Mouse (Mus musculus): ENCODE measurements around the gene Psmg3.

Psmg3 gene

DNA sequence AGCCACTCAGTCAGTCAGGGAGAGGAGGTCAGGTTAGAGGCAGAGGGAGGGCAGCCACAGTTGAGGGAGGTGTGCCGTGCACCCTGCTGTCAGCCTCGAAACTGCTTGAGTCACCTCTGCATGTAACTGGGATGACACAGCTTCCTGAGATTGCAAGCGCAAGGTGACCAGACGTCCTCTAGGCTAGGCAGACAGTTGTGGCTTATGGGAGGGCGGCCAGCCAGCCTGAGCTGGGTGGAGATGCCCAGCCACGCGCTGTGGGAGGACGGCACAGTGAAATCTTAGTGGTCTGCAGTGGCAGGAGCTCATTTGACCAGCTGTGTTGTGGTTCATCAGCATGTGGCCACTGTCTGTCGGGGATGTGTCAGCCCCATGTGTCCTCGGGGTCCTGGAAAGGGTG, 31.7 kb downstream of the Psmg3 start:
- DNase-seq (ENCODE audit: low read depth, low spot score): no peak

DNA sequence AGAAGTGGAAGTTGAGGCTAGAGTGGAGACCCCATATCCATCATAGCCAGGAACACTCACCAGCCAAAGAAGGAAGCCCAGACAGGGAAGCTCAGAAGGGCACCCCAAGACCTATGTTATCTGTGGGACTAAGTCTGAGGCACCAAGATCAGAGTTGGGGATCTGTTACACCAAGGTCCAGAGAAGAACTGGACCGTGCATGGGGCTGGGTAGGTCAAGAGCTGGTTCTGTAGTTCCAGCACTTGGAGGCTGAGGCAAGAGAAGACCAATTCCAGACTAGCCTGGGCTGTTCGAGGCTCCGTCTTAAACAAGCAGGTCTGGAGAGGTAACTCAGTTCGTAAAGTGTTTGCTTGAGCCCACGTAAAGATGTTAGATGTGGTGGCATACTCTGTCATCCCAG, 32.5 kb downstream of the Psmg3 start:
- DNase-seq (ENCODE audit: low read depth, low spot score): no peak

DNA sequence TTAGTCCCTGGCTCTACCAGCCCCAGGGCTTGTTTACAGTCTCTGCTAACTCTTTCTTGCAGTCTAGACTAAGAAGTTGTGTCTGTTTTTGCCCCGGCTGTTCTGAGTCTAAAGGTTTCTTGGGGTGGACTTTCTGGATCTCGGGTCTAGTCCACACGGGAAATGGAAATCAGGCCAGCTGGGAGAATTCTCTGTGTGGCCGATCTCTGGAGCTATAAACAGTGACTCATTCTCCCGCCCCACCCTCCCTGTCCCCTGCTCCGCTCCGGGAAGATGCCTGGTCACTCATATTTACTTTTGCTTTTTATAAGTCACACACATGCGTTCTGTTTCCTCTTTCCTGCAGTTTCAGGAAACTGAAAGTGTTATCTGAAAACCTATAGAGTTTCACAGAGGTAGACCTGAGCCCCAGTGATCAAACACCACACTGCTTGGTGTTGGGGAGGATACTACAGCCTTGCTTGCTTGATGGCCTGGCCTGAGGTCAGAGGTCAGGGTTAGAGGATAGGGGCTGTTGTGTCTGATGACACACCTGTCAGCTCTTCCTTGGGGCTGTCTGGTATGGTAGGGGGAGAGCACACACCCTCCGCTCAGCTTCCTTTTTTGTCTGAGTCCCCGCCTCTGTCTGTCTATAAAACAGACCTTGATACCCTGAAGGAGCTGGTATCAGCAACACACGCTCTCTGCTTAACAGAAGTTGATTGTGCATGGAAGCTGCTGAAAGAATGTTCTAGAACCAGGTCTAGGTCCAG, 33.2 kb downstream of the Psmg3 start:
- no peak for DNase-seq (ENCODE audit: low read depth, low spot score)

DNA sequence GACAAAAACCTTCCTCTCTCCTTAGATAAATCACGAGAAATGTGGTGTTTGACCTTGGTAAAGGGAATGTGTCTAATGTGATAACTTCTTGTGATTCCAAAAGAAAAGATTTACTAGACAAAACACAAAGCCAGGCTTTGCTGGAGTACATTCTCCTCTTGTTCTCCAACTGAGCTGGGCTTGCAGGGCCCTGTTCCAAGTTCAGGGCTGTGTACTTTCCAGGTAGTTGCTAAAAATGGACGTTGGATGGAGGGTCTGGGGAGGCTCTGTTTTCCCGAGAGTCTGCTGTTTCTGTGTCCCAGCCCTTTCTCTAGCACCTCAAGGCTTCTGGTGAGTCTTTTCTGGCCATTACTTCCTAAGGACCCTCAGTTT, 33.7 kb downstream of the Psmg3 start:
- no peak for DNase-seq (ENCODE audit: low read depth, low spot score)

DNA sequence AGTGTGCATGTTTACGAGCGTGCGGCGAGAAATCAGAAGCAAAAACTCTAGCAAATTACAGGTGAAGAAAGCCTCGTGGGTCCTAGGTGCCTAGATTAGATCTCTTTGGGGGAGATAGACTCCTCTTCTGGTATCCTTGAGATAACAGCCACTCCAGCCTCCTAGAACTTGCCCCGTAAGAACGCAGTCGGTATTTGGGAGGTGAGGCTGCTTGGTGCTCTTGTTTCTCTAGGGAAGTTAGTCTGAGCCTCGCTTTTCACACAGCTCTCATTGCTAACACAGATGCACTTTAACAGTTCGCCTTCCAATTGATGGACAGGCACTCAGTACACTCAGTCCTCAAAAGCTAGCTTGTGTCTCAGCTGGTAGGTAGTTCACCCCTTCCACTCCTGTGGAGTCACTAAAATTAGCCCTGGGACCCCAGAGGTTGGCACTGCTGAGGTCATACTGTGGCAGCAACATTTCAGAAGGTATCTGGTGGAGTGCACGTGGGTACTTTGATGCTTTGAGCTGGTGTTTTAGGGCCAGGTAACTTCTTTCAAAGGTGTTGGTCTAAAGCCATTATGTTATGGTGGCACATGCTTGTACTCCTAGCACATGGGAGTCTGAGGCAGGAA, 34.4 kb downstream of the Psmg3 start:
- DNase-seq (ENCODE audit: low read depth, low spot score): no peak

DNA sequence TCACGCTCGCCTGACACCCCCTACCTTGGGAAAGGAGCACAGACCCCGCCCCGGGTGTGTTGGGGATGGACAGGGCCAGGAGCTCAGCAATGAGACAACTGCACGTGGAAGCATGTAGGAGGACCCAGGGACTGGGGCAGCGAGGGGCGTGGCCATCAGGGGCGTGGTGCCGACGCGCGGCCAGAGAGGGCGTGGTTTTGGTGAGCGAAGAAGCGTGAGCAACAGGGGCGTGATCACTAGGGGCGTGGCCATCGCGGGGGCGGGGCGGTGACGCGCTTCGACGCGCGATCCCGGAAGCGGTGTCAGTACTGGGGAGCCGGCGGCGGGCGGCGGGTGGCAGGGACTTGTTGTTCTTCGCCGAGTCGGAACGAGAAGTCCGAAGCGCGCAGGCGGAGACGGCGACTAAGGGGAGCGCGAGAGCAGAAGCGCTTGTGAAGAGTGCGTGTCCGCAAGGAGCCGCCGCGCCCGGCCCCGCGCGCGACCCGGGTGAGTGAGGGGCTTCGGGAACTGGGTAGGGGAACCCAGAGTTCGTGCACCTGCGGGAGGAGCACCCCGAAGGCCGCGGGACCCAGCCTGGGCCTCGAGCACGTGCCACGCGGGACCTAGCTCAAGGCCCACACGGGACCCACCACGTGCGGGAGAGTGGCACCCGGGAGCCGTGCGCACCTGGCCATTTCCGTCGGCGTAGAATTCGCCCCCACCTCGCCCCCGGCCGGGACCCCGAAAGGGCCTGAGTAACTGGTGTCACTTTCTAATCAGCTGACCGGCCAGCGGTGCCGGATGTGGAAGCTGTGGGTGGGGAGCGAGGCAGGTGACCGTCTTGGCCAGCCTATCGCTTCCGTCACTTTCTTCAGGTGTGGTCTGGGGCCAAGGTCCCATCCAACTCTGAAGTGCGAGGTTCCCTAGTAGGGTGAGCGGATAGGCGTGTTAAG, 35.2 kb downstream of the Psmg3 start, which contains the start of gene Mafk:
Gene Mafk, plus strand, starts transcription at position 287 of the 932 bp plus-strand sequence.
- peak; percentile 64 for DNase-seq (ENCODE audit: low read depth, low spot score)

DNA sequence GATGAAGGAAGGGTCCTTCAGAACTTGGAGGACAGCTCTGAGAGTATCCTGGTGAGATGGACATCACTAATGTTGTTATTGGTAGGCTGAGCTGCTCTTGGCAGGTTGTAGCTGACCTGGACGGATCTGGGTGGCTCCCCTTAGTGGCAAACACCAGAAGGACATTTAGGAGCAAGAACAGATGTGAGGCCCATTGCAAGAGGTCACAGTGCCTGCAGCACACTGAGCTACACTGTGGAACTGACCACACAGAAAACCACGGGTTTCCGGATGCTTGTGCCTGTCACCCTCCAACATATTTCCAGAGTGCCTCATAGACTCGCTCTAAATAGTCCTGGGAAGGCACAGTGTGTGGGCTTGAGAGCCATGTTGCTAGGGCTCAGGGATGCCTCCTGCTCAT, 37.2 kb downstream of the Psmg3 start:
- no peak for DNase-seq (ENCODE audit: low read depth, low spot score)

DNA sequence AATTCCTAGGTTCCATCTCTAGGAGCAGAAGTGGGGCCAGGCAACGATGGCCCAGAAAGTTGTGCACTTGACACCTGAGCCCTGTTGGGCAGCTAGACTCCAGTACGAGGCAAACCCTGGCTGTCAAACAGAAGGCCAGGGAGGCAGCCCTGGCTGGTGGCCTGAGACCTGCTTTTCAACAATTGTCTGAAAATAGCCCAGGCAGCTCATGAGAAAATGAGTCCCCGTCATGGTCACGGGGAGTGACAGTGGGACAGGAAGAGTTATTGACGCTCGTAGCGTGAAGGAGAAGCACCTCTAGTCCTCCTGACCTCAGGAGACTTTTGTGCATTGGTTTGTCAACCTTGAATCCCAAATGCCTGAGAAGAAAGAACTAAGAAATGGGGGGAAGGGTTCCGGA, 45.3 kb downstream of the Psmg3 start:
- DNase-seq (ENCODE audit: low read depth, low spot score): no peak

DNA sequence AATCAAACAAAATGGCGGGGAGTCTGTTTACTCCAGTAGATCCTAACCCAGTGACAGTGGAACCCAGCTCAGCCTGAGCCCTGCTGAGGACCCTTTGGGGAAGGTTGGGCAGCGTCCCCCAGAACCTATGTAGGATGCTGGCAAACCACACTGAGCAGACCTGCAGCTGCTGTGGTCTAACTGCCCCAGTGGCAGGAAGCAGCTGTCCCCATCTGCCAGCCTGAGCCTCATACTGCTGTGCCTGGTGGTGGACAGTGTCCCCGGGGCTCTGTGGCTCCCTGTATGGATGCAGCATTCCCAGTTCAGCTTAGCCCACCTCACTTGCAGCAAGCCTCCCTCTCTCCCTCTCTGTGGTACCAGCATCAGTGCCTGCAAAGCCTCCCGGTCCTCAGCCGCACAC, 49.7 kb downstream of the Psmg3 start:
- DNase-seq (ENCODE audit: low read depth, low spot score): no peak

DNA sequence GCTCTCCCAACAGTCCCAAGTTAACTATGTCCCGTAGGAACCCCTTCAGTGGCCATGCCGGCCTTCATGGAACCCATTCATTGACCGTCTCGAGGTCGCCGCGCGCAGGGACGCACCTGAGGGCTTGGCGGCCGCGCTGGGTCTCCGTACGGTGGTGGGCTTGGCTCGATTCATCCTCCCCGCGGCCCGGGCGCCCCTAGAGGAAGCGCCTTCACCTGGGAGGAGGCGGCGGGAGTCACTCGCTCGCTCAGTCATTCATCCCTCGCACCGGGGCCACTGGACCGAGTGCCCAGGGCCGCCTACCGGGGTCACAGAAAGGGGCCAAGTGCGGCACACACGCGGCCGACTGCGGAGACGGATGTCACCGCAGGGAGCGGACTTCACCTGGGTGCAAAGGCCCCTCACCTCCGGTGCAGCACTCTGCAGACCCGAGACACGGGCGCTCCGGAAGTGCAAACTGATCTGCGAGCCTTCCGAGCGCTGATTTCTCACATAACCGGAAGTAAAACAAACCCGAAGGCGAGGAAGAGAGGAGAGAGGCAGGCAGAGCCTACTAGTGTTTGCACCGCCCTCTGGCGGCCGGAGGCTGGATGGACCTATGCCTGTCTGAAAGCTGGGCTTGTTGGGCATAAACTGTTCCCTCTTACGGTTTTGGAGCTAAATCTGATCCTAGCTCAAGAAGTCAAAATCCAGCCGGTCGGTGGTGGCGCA, 51.3 kb downstream of the Psmg3 start, which contains the start of gene Ints1:
Gene Ints1, minus strand, starts transcription at position 459 of the 711 bp plus-strand sequence.
- DNase-seq (ENCODE audit: low read depth, low spot score): peak; percentile 96
